Mouse (Mus musculus): ENCODE measurements at regions not wholly inside any gene's neighbourhood (a gene's known extent, or its start where the extent isn't known, plus 50 kb on each side); places are given as distances from the start of the nearest gene placed in this dataset.
"Not testable (repeated sequence)": the region's sequence is repeated elsewhere in the genome, so short reads cannot be mapped to it uniquely, and the experiment has no call there.

GRCm38 (mm10) chr7:87096500-87096899 lies 100.6 kb downstream of the Vmn2r79 start:
- DNase-seq, result no peak

GRCm38 (mm10) chr7:87099611-87100010 lies 103.7 kb downstream of the Vmn2r79 start:
- DNase-seq, result not testable (repeated sequence)

GRCm38 (mm10) chr7:87100377-87100776 lies 104.5 kb downstream of the Vmn2r79 start:
- not testable (repeated sequence) for DNase-seq

GRCm38 (mm10) chr7:87101281-87101680 lies 105.4 kb downstream of the Vmn2r79 start:
- DNase-seq, result not testable (repeated sequence)

- DNase-seq, result no peak
These were observed 114.5 kb downstream of the Vmn2r79 start for GRCm38 (mm10) chr7:87110312-87110984.

GRCm38 (mm10) chr7:87110985-87111372 lies 115.1 kb downstream of the Vmn2r79 start:
- no peak for DNase-seq

GRCm38 (mm10) chr7:87113654-87114053 lies 117.7 kb downstream of the Vmn2r79 start:
- DNase-seq, result peak; percentile 6

- no peak for DNase-seq
These were observed 123.4 kb upstream of the Nox4 start for GRCm38 (mm10) chr7:87122516-87122915.

- DNase-seq, result no peak
These were observed 100.0 kb upstream of the Nox4 start for GRCm38 (mm10) chr7:87145896-87146295.

- no peak for DNase-seq
These were observed 98.2 kb upstream of the Nox4 start for GRCm38 (mm10) chr7:87147703-87148102.

GRCm38 (mm10) chr7:87148681-87149080 lies 97.2 kb upstream of the Nox4 start:
- no peak for DNase-seq

- no peak for DNase-seq
These were observed 94.9 kb upstream of the Nox4 start for GRCm38 (mm10) chr7:87150991-87151390.

- no peak for DNase-seq
These were observed 59.3 kb upstream of the Nox4 start for GRCm38 (mm10) chr7:87186443-87187153.

- DNase-seq, result no peak
These were observed 50.2 kb upstream of the Nox4 start for GRCm38 (mm10) chr7:87195647-87196046.
